Mouse (Mus musculus): ENCODE results near the gene Gm20388. TPM values are rescaled to one million over a fixed set of nuclear protein-coding genes. Genes with fewer than 3 reads are reported as not detected.
A peak's percentile ranks its signal among the peaks of the same experiment; 100 is the strongest.

Gm20388 gene
- polyA plus RNA-seq, 1 experiment from 2014 or later: not detected

GRCm38 (mm10) chr8:121874031-121874430 is 1963.4 kb downstream of the Gm20388 start:
- peak; percentile 29 for ATAC-seq
- peak; percentile 95 for TF ChIP-seq CTCF (IDR thresholded peaks at IDR 0.05; ENCODE audit: low read depth)
- Histone ChIP-seq H3K4me2 (replicated peaks; ENCODE audit: low read depth) (no peak overlapping the region), H3K4me1 (replicated peaks; ENCODE audit: control insufficient read depth, insufficient read depth, low read length) (peaks cover 8% of the 10 kb centered on the region; the same call in 1 of the 2 replicates), H3K36me3 (ENCODE audit: control insufficient read depth, insufficient read depth) (no peaks in the 10 kb centered on the region), H3K27ac (ENCODE audit: low read depth, low read length) (no peak overlapping the region), H3K9ac (ENCODE audit: low read depth, low read length) (no peak overlapping the region), H3K4me3 (ENCODE audit: low read depth, low read length) (no peak overlapping the region), H3K9me3 (ENCODE audit: control insufficient read depth) (no peaks in the 10 kb centered on the region), H3K27me3 (replicated peaks; ENCODE audit: control insufficient read depth, insufficient read depth, low read length) (no peaks in the 10 kb centered on the region)
- WGBS: 49% methylated on average over 9 of the region's 9 CpGs

GRCm38 (mm10) chr8:121875045-121875444 is 1964.4 kb downstream of the Gm20388 start:
- WGBS: 61% methylated on average over 3 of the region's 3 CpGs
- Histone ChIP-seq H3K4me3 (ENCODE audit: low read depth, low read length) (no peak overlapping the region), H3K27ac (ENCODE audit: low read depth, low read length) (no peak overlapping the region), H3K36me3 (ENCODE audit: control insufficient read depth, insufficient read depth) (no peaks in the 10 kb centered on the region), H3K9ac (ENCODE audit: low read depth, low read length) (no peak overlapping the region), H3K4me2 (replicated peaks; ENCODE audit: low read depth) (no peak overlapping the region), H3K27me3 (replicated peaks; ENCODE audit: control insufficient read depth, insufficient read depth, low read length) (no peaks in the 10 kb centered on the region), H3K4me1 (replicated peaks; ENCODE audit: control insufficient read depth, insufficient read depth, low read length) (peaks cover 8% of the 10 kb centered on the region; the same call in 1 of the 2 replicates), H3K9me3 (ENCODE audit: control insufficient read depth) (no peaks in the 10 kb centered on the region)
- ATAC-seq: no peak
- TF ChIP-seq CTCF (IDR thresholded peaks at IDR 0.05; ENCODE audit: low read depth): no peak

DNA sequence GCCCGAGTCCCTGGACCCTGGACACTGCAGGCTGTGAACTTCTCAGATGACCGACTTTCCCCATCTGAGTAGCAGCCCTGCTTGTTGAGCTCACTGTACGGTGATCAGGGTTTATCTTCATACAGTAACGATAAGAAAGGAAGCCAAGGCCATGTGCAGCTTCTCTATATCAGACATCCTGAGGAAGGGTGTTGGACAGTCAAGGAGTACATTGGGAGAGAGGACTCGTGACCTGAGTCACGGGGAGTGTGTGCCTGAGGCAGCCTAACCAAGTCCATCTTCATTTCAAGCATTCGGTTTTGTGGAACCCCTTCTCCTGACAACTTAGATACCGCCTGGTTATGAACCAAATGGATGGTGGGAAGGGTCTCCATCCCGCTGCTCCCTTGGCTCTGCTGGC is 1964.9 kb downstream of the Gm20388 start:
- Histone ChIP-seq H3K27me3 (replicated peaks; ENCODE audit: control insufficient read depth, insufficient read depth, low read length) (no peaks in the 10 kb centered on the region), H3K4me2 (replicated peaks; ENCODE audit: low read depth) (no peak overlapping the region), H3K4me3 (ENCODE audit: low read depth, low read length) (no peak overlapping the region), H3K9ac (ENCODE audit: low read depth, low read length) (no peak overlapping the region), H3K9me3 (ENCODE audit: control insufficient read depth) (no peaks in the 10 kb centered on the region), H3K36me3 (ENCODE audit: control insufficient read depth, insufficient read depth) (peaks cover 2% of the 10 kb centered on the region; the same call in 1 of the 2 replicates), H3K27ac (ENCODE audit: low read depth, low read length) (no peak overlapping the region), H3K4me1 (replicated peaks; ENCODE audit: control insufficient read depth, insufficient read depth, low read length) (peaks cover 8% of the 10 kb centered on the region; the same call in 1 of the 2 replicates)
- no peak for TF ChIP-seq CTCF (IDR thresholded peaks at IDR 0.05; ENCODE audit: low read depth)
- 68% methylated on average over 9 of the region's 9 CpGs for WGBS
- ATAC-seq: no peak

GRCm38 (mm10) chr8:121877212-121877611 is 1966.6 kb downstream of the Gm20388 start:
- Histone ChIP-seq H3K4me3 (ENCODE audit: low read depth, low read length) (no peak overlapping the region), H3K27me3 (replicated peaks; ENCODE audit: control insufficient read depth, insufficient read depth, low read length) (no peaks in the 10 kb centered on the region), H3K27ac (ENCODE audit: low read depth, low read length) (no peak overlapping the region), H3K4me1 (replicated peaks; ENCODE audit: control insufficient read depth, insufficient read depth, low read length) (no peaks in the 10 kb centered on the region), H3K36me3 (ENCODE audit: control insufficient read depth, insufficient read depth) (peaks cover 17% of the 10 kb centered on the region; the same call in 1 of the 2 replicates), H3K4me2 (replicated peaks; ENCODE audit: low read depth) (no peak overlapping the region), H3K9me3 (ENCODE audit: control insufficient read depth) (no peaks in the 10 kb centered on the region), H3K9ac (ENCODE audit: low read depth, low read length) (no peak overlapping the region)
- WGBS: 56% methylated on average over 5 of the region's 5 CpGs
- no peak for TF ChIP-seq CTCF (IDR thresholded peaks at IDR 0.05; ENCODE audit: low read depth)
- ATAC-seq: no peak

GRCm38 (mm10) chr8:121877828-121878480 is 1967.3 kb downstream of the Gm20388 start:
- Histone ChIP-seq H3K9me3 (ENCODE audit: control insufficient read depth) (no peaks in the 10 kb centered on the region), H3K4me1 (replicated peaks; ENCODE audit: control insufficient read depth, insufficient read depth, low read length) (no peaks in the 10 kb centered on the region), H3K27me3 (replicated peaks; ENCODE audit: control insufficient read depth, insufficient read depth, low read length) (no peaks in the 10 kb centered on the region), H3K9ac (ENCODE audit: low read depth, low read length) (no peak overlapping the region), H3K4me2 (replicated peaks; ENCODE audit: low read depth) (no peak overlapping the region), H3K27ac (ENCODE audit: low read depth, low read length) (no peak overlapping the region), H3K36me3 (ENCODE audit: control insufficient read depth, insufficient read depth) (peaks cover 25% of the 10 kb centered on the region), H3K4me3 (ENCODE audit: low read depth, low read length) (no peak overlapping the region)
- ATAC-seq: no peak
- no peak for TF ChIP-seq CTCF (IDR thresholded peaks at IDR 0.05; ENCODE audit: low read depth)
- WGBS: 81% methylated on average over 7 of the region's 7 CpGs

- H3K36me3 ChIP-seq (ENCODE audit: control insufficient read depth, insufficient read depth): peaks cover 42% of the 10 kb centered on the region
- no peak overlapping the region for H3K27ac ChIP-seq (ENCODE audit: low read depth, low read length)
- H3K27me3 ChIP-seq (replicated peaks; ENCODE audit: control insufficient read depth, insufficient read depth, low read length): no peaks in the 10 kb centered on the region
- H3K4me1 ChIP-seq (replicated peaks; ENCODE audit: control insufficient read depth, insufficient read depth, low read length): no peaks in the 10 kb centered on the region
- H3K9me3 ChIP-seq (ENCODE audit: control insufficient read depth): no peaks in the 10 kb centered on the region
- no peak for ATAC-seq
- H3K9ac ChIP-seq (ENCODE audit: low read depth, low read length): no peak overlapping the region
- no peak overlapping the region for H3K4me3 ChIP-seq (ENCODE audit: low read depth, low read length)
- no peak for TF ChIP-seq CTCF (IDR thresholded peaks at IDR 0.05; ENCODE audit: low read depth)
- H3K4me2 ChIP-seq (replicated peaks; ENCODE audit: low read depth): no peak overlapping the region
- WGBS: 84% methylated on average over 3 of the region's 3 CpGs
These were observed 1969.1 kb downstream of the Gm20388 start for GRCm38 (mm10) chr8:121879712-121880111.
